Mouse (Mus musculus) 3134 (cell line): Measurements from ENCODE around the gene Usp54.
"Not testable (repeated sequence)": the region's sequence is repeated elsewhere in the genome, so short reads cannot be mapped to it uniquely, and the experiment has no call there.

Experiments used
- DNase-seq: peaks from one replicate; pipeline ENCODE4 v3.0.0-alpha.2; 2011; ENCODE audit warnings: low spot score; ENCODE audit not compliant: insufficient read length; ENCODE audit errors: extremely low read depth

Gene Usp54

DNA sequence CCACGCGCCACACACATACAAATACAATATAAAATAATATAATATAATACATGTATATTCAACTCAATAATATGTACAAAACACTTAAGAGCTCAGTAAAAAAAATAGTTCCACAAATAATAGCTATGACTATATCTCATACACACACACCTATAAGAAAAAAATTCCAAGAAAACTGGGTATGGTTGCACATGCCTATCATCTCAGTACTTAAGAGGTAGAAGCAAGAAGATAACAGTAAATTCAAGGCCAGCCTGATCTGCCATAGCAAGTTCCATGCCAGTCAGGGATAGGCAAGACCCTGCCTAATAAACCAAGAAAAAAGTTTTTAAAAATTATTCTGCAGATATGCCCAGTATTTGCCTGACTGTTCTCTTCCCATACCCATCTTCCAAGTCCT, 25.8 kb downstream of the Usp54 start:
- DNase-seq, result no peak

DNA sequence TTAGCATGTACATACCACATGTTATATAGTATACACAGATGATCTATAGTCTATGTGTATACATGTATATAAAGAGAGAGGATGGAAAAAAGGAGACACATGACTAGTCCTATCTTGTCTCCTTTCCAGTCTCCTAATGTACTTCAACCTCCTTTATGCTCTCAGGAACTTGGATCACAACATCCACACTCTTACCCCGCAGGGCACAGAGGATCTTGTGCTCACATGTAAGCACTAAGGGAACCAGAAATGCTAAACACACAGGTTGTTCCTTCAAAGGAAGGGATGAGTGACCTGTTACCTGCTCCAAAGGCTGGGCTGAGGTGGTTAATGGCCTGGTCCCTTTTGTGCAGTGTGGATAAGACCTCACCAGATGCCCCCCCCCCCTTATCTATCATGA, 28.0 kb downstream of the Usp54 start:
- DNase-seq, result no peak

DNA sequence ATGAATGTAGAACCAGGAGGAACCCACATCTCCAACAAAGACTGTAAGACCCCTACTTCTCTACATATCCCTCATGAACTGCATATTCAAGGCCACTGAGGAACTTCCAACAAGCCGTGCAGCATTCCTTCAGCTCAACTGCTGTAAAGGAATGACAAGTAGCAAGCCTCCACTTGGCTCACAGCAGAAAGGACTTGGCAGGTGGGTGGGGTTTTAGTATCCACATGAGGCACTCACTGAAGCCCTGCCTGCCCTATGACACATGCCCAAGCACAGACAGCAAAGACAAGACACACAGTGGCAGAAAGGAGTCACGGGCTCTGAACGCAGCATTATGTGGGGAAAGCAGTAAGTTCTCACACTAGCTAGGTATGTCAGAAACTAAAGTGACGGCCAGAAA, 30.7 kb downstream of the Usp54 start:
- DNase-seq, result peak; percentile 63

DNA sequence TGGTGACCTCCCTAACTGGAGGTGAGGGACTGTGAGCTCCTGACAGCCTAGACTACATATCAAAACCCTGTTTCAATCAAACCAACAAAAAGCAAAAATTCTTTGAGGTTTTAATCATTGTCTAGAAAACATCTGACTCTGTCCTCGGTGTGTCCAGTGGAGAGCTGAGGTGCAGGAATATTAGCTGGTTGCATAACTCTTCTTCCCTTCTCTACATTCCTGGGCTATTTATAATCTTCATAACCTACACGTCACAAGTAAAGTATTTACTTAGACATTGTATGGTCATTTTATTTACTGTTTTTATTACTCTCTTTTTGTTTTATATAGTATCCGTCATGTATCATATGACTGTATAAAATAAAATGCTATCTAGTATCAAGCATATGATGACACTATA, 31.3 kb downstream of the Usp54 start:
- DNase-seq, result peak; percentile 28

DNA sequence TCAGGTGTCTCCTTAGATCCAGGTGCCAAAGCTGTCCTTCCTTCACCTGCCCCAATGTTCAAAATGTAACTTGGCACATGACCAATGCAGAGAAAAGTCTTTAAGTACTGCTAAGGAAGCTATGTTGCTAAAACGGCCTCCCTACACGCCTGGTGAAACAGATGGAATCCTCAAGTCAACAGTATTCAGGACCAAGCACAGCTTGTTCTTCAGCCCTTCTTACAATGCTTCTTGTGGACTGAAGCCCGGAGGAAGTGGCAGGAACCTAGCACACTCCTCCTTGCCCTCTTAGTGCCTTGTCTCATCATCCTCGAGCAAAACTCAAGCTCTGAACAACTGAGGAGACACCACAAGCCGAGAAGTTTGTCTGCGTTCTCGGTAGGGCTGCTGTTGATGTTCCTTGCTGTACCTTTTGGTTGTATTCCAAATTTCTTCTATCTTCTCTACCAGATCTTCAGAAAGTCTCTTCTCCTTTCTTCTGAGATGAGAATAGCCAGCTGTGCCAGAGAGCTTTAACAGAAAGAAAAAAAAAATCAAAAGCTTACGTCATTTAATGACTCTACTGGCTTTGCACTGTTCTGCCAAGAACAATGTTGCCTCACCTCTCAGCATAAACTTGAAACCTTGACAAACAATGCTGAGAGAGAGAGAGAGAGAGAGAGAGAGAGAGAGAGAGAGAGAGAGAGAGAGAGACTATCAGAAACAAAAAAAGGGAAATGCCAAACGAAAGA, 33.3 kb downstream of the Usp54 start:
- peak; percentile 28 for DNase-seq

DNA sequence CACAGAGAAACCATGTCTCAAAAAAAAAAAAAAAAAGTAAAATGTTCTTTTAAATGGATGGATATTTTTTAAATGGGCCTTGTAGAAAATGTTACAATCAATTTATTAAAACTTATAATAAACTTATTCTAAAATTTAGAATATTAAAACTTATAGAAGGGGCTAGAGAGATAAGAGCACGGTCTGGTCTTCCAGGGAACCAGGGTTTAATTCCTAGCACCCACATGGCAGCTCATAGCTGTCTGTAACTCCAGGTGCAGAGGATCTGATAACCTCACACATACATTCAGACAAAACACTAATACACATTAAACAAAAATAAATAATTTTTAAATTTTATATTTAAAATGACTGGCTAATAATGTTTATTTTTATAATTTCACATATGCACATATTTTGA, 39.6 kb downstream of the Usp54 start:
- DNase-seq, result no peak

DNA sequence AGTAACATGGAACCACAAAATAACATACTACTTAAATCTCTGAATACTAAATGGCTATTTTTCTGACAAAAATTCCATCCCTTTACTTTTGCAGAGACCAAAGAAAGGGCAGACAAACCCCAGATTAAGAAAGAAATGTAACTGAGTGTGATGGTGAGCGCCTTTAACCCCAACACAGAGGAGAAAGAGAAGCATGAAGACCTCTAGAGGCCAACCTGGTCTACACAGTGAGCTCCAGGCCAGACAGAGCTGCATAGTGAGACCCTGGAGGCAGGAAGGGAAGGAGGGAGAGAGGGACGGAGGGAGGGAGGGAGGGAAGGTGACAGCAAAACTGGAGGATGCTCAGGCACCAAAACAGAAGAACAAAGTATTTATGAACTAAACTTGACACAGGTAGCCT, 40.7 kb downstream of the Usp54 start:
- DNase-seq, result no peak

DNA sequence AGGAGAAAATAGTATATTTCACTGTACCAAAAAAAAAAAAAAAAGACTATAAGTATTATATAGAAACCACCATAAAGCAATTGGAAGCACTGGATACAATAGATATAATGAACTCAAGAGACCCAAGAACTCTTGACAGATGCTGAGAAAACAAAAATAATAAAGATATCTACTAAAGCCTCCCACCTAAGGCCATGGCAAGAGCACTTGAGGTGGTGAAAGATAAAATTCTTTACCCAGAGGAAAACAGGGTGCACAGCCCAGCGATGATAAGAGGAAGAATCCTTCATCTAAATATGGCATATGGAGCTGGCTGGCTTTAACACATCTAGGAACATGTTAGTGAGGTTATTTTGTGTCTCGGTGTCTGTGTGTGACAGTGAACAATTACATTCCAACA, 41.3 kb downstream of the Usp54 start:
- DNase-seq, result no peak

DNA sequence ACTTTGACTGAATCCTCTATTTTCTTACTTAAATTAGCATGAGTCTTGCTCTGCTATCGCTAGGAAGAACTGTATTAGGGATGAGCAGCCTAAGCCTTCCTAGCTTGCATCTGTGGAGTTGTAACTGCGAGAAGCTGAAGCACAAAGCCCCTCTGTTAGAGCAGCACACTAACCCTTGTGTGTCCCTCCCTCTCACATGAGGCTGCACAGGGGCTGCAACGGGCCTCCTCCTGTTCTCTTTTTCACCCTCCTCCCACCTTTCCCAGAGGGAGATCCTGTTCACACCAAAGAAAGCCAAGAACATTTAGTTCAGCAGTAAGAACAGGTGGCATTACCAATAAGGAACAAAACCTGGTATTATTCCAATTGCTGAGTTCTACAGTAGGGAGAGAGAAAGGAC, 45.1 kb downstream of the Usp54 start:
- DNase-seq, result no peak

DNA sequence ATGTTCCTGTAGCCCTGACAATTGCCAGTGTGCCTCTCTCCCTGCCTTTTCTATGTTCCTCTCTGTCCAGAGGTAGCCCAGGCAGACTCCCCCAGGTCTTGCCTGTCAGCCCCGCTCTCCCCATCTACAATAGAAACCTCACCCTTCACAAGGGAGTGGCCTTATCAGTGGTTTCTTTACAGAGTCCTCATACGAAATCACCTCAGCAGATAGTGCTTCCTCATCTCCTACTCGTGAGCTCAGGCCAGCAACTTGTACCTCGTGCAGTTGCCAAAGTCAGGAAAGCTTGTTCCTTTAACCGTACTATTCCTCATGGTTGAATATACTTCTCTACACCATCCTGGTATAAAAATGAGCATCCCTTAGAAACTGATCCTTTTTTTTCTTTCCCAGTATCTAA, 53.4 kb downstream of the Usp54 start:
- DNase-seq, result no peak

DNA sequence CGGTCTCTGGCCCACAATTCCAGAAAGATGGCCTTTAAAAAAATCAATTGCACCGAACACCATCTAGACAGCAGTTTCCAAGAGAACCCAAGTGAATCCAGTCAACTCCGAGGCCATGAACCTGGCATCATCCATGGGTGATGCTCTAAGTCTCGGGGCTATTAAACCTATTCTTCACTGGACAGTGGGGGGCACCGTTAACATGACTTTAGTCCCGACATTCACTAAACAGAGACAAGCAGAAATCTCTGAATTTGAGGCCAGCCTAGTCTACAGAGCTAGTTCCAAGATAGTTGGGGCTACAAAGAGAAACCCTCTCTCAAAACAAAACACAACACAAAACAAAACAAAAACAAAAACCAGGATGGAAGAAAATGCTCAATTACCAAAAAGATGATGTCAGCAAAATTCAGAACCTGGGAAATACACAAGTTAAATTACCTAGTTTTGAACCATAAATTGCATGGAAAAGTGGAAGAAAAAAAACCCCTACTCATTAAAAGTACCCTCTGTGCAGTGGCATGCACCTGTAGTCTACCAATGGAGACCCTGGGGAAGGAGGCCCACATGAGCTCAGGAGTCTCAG, 61.9 kb downstream of the Usp54 start:
- no peak for DNase-seq

DNA sequence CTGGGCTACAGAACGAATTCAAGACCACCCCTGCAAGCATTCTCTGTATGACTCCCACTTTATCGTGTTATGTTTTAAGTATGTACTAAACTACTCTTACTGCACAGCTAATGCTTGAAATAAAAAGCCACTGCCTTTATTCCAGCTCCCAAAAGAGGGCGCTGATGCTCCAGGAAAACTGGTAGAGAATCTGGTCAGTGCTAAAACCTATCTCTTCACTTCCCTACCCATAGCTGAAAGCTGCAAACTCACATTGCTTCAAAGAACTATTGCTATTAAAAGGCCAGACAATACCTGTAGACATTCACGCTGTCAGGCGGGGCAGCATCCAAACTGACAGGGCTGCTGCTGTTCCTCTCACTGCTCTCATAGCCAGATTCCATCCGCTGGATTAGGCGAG, 64.7 kb downstream of the Usp54 start:
- peak; percentile 16 for DNase-seq

DNA sequence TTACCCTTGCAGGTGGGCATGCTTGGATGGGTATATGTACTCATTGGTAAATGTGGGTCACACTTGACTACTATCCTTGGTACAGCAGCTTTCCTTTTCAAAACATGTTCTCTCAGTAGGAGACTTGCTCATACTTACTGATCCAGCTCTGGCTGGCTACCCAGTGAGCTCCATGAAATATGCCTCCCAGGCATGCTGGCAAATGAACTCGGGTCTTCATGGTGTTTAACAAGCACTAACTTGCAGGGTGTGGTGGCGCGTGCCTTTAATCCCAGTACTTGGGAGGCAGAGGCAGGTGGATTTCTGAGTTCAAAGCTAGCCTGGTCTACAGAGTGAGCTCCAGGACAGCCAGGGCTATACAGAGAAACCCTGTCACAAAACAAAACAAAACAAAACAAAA, 67.7 kb downstream of the Usp54 start:
- DNase-seq, result not testable (repeated sequence)

DNA sequence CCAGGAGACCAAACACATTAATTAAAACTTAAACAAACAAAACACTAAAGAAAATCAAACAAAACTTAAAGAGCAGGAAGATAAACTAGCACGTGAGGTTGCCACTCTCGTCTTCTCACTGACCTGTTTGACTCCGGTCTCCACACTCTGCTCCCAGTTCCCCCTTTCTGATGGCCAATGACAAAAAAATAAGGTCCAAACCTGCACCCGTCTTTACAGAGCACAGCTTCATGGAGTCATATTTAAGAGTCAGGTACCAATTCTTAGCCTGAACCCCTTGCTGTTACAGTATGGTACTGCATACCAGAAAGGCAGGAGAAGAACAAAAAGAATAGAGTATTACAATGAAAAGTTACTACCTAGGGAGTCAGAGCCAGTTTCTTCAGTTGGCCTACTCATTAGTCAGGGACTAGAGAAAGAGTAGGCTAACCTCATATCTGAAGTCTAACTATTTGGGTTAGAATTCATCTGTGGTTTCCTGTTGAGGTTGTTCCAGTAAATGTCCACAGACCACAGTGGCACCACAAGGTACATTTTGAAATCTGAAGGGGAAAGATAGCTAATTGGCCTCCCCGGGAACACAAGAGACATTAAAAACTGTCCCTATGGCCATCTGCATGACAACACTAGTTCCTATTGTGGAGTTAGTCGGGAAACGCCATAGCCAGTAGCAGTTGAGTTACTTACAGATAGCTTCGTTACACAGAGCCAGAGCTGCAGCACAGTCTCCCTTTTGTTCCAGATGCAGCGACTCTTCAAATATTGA, 75.4 kb downstream of the Usp54 start:
- no peak for DNase-seq

DNA sequence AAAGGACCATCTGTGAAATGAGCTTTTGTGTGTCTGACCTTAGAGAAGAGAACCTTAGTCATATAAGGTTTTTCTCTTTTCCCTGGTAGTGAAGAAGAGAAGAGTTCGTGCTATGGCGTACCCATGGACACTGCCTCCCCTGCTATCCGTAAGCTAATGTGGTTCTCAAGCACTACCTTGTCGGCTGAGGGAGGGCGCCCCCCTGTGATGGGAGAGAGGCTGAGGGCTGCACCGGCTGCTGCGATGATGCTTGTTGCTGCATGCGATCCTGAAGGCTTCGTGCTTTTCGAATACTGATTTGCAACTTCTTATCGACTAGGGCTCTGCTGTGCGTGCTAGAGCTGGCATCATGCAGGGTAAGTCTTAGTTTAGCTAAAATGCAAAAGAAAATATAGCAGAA, 76.2 kb downstream of the Usp54 start:
- DNase-seq, result no peak

DNA sequence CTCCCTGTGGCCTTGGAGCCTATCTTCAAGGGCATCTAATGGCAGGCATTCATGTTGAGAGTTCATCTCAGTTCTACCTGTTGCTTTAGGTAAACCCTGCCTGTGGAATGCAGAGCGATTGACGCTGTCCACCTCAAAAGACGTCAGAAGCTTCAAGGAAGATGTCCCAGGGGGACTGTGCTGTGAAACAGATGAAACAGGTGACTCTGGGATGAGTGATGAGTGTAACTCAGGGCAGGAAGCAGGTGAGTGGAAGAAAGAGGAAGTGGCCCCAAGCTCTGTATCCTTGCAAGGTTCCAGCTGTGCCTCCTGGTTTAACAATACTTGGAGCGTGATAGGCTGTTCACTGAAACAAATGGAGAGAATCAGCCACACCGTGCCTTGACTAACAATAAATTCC, 79.0 kb downstream of the Usp54 start:
- DNase-seq, result no peak

DNA sequence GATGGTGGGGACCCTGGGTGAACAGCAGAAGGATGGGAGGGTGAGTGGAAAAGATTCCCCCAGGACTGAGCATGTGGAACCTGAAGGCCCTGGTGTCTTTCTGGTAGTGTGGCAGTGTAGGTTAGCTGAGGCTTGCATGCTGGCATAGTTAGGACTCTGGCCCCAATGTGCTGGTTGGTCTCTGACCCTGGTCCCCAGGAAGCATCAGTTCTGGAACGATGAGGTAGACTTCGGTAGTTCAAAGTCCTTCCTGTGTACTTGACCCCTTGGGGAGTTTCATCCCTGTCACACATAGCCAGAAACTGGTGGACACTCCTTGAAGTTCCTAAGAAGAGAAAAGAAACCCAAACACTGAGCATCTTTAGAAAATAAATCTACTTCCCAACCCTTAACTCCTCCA, 90.7 kb downstream of the Usp54 start:
- no peak for DNase-seq

DNA sequence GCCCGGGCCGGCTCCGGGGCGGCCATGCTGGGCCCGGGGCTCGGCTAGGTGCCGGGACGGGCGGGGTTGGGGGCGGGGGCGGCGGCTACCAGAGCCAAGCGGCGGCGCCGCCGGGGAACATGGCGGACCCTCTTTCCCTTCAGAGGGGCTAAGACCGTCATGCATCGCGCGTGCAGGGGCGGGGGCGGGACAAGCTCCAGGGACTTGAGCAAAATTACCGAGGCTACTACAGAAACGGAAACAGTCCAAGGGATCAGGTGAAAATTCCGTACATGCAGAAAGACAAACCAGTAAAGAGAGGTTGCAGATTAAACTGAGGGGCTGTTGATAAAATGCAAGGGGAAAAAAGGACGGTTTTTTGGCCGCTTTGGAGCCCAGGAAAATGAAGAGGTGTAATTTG, 94.4 kb downstream of the Usp54 start, which contains the start of gene Ppp3cb:
Ppp3cb (minus strand) TSS at position 159 of the 400 bp plus-strand sequence.
- DNase-seq, result peak; percentile 82

DNA sequence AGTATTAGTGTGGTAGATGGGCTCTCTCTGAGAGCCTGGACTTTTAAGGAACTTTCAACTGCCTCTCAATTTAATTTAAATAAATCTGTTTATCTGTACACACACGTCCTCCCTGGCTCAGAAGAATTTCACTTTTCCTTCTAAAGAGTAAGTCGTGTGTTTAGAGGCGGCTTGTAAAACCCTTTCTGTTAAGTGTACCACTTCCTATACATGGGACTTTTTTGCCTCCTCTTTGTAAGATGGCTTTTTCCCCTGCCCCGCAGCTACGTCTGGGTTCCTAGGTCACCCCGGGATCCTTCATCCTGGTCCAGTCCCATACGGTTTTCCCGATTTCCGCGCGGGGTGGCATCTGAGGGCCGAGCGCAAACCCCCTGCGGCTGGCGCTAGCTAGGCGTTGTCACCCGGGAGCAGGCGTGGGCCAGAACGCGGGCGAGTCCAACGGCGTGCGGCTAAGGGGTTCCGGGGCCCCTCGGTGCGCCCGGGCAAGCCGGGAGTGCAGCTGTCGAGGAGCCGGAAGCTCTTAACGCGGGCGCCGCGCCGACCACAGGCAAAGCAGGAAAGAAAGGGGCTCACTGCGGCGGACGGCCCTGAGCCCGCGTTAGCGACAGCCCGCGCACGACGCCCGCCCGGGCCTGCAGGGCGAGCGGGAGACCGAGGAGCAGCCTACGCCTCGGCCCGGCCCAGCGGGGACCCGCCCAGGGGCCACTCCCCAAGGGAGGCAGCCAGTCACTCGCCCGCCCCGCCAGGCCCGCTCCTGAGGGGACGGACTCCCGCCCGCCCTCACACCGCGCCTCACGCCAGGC, 95.1 kb downstream of the Usp54 start:
- DNase-seq, result peak; percentile 92

DNA sequence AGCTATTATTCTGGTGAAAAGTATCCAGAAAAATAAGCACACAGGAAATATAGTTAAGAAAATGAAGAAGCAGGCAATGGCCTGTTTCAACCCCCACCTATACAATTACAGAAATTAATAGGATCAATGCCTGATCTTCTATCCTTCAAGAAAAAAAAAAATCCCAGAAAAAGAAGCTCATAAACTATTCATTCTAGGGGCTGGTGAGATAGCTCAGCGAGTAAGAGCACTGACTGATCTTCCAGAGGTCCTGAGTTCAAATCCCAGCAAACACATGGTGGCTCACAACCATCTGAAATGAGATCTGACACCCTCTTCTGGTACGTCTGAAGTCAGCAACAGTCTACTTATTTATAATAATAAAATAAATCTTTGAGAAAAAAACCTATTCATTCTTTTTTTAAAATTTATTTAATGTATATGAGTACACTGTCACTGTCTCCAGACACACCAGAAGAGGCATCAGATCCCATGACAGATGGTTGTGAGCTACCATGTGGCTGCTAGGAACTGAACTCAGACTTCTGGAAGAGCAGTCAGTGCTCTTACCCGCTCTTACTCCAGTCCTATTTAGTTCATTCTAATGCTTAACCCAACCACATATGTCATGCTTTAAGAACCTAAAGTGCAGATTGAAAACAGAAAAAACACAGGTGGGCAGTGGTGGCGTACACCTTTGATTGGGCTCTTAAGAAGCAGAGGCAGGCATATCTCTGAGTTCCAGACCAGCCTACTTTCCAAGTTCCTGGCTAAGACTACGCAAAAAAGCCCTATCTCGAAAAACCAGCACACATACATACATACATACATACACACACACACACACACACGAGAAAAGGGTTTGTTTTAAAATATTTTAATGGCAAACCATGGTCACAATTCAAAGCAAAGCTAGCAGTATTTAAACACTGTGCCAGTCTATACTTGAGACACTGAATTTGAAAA, 96.1 kb downstream of the Usp54 start:
- DNase-seq, result peak; percentile 15
